Mouse (Mus musculus): ENCODE data around the gene Tbc1d13.

DNA sequence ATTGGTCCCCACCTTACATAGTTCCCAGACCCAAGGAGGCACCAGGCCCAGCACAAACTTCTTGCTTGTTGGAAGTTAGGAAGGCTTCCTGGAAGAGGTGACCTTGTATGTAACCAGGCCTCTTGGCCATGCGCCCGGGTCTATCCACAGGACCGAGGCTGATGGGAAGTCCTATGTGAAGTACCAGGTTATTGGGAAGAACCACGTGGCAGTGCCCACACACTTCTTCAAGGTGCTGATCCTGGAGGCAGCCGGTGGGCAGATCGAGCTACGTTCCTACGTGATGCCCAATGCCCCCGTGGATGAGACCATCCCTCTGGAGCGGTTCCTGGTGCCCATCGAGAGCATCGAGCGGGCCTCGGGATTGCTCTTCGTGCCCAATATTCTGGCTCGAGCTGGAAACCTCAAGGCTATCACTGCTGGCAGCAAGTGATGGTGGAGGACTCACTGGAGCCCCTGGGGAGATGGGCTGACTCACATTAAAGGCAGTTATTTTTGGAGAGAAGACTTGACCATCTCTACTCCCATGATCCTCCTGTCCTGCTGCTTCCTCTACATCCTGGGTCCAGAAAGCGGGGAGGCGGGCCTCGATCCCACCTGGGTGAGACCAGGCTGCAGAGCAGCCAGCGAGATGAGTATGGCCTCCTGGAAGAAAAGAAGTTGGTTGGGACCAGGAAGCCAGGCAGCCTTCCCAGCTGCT is 40.1 kb downstream of the Tbc1d13 start:
- TF ChIP-seq RAD21 (IDR thresholded peaks at IDR 0.05; ENCODE audit: low read depth, low read length) (no peak), CTCF (conservative IDR thresholded peaks at IDR 0.05 in 1 of 2, IDR thresholded peaks at IDR 0.05 in 1 of 2; ENCODE audit: low read depth in 2 of 2, low read length in 2 of 2) (no peak), KAT2A (IDR thresholded peaks at IDR 0.05; ENCODE audit: insufficient replicate concordance, low read length) (no peak), MAFK (IDR thresholded peaks at IDR 0.05; ENCODE audit: insufficient replicate concordance, low read length) (no peak), E2F4 (IDR thresholded peaks at IDR 0.05; ENCODE audit: insufficient replicate concordance, low read depth, low read length) (no peak), MAX (IDR thresholded peaks at IDR 0.05; ENCODE audit: low read length) (no peak)
